Mouse (Mus musculus) midbrain, embryonic 14.5 days (tissue): ENCODE measurements at regions not wholly inside any gene's neighbourhood (a gene's known extent, or its start where the extent isn't known, plus 50 kb on each side); places are given as distances from the start of the nearest gene placed in this dataset.
A peak's percentile ranks its signal among the peaks of the same experiment; 100 is the strongest.

Source experiments
- ATAC-seq: fragments of 200-750 bp; cut with Nextera tagmentation; 2 replicates; pipeline ENCODE4 v1.8.0; 2017; ENCODE audit warnings: moderate number of reproducible peaks, moderate library complexity; ENCODE audit not compliant: low FRiP score, low TSS enrichment
- DNase-seq: peaks from one replicate; pipeline ENCODE4 v3.0.0-alpha.2; 2015
- H3K27ac ChIP-seq: fragments of 300-500 bp; sonication (generic); replicated peaks from 2 replicates; pipeline ENCODE4 v1.5.1; 2014; ENCODE audit warnings: mild to moderate bottlenecking, low read depth, low read length, moderate library complexity
- H3K27me3 ChIP-seq: fragments of 300-500 bp; sonication (generic); 2 replicates; pipeline ENCODE4 v1.6.1; 2014; ENCODE audit warnings: low read length, control low read depth, mixed read lengths; ENCODE audit not compliant: control insufficient read depth, insufficient read depth
- H3K36me3 ChIP-seq: fragments of 300-500 bp; sonication (generic); 2 replicates; pipeline ENCODE4 v1.6.1; 2014; ENCODE audit warnings: low read length, control low read depth; ENCODE audit not compliant: control insufficient read depth, insufficient read depth
- H3K4me1 ChIP-seq: fragments of 300-500 bp; sonication (generic); 2 replicates; pipeline ENCODE4 v1.6.1; 2014; ENCODE audit warnings: mild to moderate bottlenecking, antibody characterized with exemption, low read length, control low read depth; ENCODE audit not compliant: control insufficient read depth, insufficient read depth
- H3K4me2 ChIP-seq: fragments of 300-500 bp; sonication (generic); 2 replicates; pipeline ENCODE4 v1.6.1; 2014; ENCODE audit warnings: mild to moderate bottlenecking, low read length, moderate library complexity
- H3K4me3 ChIP-seq: fragments of 300-500 bp; sonication (generic); replicated peaks from 2 replicates; pipeline ENCODE4 v1.5.1; 2014; ENCODE audit warnings: low read depth, low read length
- H3K9ac ChIP-seq: fragments of 300-500 bp; sonication (generic); replicated peaks from 2 replicates; pipeline ENCODE4 v1.6.1; 2014; ENCODE audit warnings: mild to moderate bottlenecking, low read length, moderate library complexity
- H3K9me3 ChIP-seq: fragments of 300-500 bp; sonication (generic); 2 replicates; pipeline ENCODE4 v1.6.1; 2016; ENCODE audit warnings: low read length, control low read depth, mixed read lengths; ENCODE audit not compliant: control insufficient read depth
- WGBS: fragments of 180-500 bp; shearing (Covaris S2); extraction: QIAGEN DNeasy Blood & Tissue Kit; methylation state at CpG from one replicate; pipeline ENCODE4 v1.1.7; 2014; 5-methylcytosine and 5-hydroxymethylcytosine counted together

GRCm38 (mm10) chr4:72383729-72384128 is 183.0 kb upstream of the Tle1 start:
- Histone ChIP-seq H3K36me3 (no peaks in the 10 kb centered on the region), H3K27ac (no peak overlapping the region), H3K27me3 (peaks cover 11% of the 10 kb centered on the region; the same call in 1 of the 2 replicates), H3K9ac (no peak overlapping the region), H3K4me2 (no peak overlapping the region), H3K4me1 (peaks cover 38% of the 10 kb centered on the region), H3K4me3 (no peak overlapping the region), H3K9me3 (no peaks in the 10 kb centered on the region)
- 16% methylated on average over 2 of the region's 2 CpGs for WGBS
- no peak for ATAC-seq
- peak; percentile 30 for DNase-seq

- Histone ChIP-seq H3K4me3 (peak overlapping the region; percentile 12), H3K9me3 (no peaks in the 10 kb centered on the region), H3K27ac (no peak overlapping the region; the same call in 1 of the 2 replicates), H3K4me2 (peak overlapping the region; percentile 49), H3K27me3 (peaks cover 9% of the 10 kb centered on the region; the same call in 1 of the 2 replicates), H3K4me1 (peaks cover 38% of the 10 kb centered on the region), H3K9ac (no peak overlapping the region), H3K36me3 (no peaks in the 10 kb centered on the region)
- peak; percentile 64 for ATAC-seq
- WGBS: 15% methylated on average over 11 of the region's 11 CpGs
- peak; percentile 79 for DNase-seq
Observed at GRCm38 (mm10) chr4:72382517-72383147, 181.9 kb upstream of the Tle1 start.

GRCm38 (mm10) chr4:72381742-72382141 is 181.0 kb upstream of the Tle1 start:
- Histone ChIP-seq H3K4me2 (peak overlapping the region; percentile 49; the same call in 1 of the 2 replicates), H3K36me3 (no peaks in the 10 kb centered on the region), H3K9ac (no peak overlapping the region), H3K27ac (no peak overlapping the region), H3K27me3 (peaks cover 9% of the 10 kb centered on the region; the same call in 1 of the 2 replicates), H3K4me1 (peaks cover 38% of the 10 kb centered on the region), H3K9me3 (no peaks in the 10 kb centered on the region), H3K4me3 (no peak overlapping the region)
- DNase-seq (peak; percentile 39), ATAC-seq (no peak)
- 17% methylated on average over 6 of the region's 6 CpGs for WGBS

- Histone ChIP-seq H3K9me3 (no peaks in the 10 kb centered on the region), H3K27me3 (peaks cover 9% of the 10 kb centered on the region; the same call in 1 of the 2 replicates), H3K27ac (no peak overlapping the region), H3K4me3 (no peak overlapping the region), H3K4me2 (no peak overlapping the region), H3K36me3 (no peaks in the 10 kb centered on the region), H3K4me1 (peaks cover 38% of the 10 kb centered on the region), H3K9ac (no peak overlapping the region)
- WGBS: 19% methylated on average over 3 of the region's 3 CpGs
- DNase-seq: peak; percentile 55
- no peak for ATAC-seq
Observed at GRCm38 (mm10) chr4:72381116-72381515, 180.4 kb upstream of the Tle1 start.

GRCm38 (mm10) chr4:72379515-72379914 is 178.8 kb upstream of the Tle1 start:
- Histone ChIP-seq H3K27ac (no peak overlapping the region), H3K9ac (no peak overlapping the region), H3K4me2 (no peak overlapping the region), H3K9me3 (no peaks in the 10 kb centered on the region), H3K27me3 (peaks cover 9% of the 10 kb centered on the region; the same call in 1 of the 2 replicates), H3K36me3 (no peaks in the 10 kb centered on the region), H3K4me3 (no peak overlapping the region), H3K4me1 (peaks cover 23% of the 10 kb centered on the region)
- DNase-seq: no peak
- WGBS: 91% methylated on average over 1 of the region's 1 CpGs
- no peak for ATAC-seq

DNA sequence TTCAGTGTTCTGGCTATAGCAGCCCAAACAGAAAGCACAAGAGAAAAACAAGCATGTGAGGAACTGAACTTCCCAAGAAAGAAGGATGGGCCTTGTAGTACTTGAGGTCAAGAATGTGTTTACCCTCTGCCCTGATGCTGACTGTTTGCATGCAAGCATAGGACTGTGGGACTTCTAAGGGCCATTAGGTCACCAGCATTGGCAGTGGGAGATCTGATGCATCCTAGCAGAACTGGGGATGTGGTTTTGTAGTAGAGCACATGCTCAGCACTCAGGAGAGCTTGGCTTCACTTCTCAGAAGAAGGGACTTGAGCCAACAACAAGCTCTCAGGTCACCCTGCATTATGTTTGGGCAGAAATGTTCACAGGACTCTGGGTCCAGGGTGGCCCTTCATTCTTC is 178.3 kb upstream of the Tle1 start:
- Histone ChIP-seq H3K27me3 (peaks cover 9% of the 10 kb centered on the region; the same call in 1 of the 2 replicates), H3K9ac (no peak overlapping the region), H3K4me2 (no peak overlapping the region), H3K9me3 (no peaks in the 10 kb centered on the region), H3K27ac (no peak overlapping the region), H3K36me3 (no peaks in the 10 kb centered on the region), H3K4me1 (peaks cover 18% of the 10 kb centered on the region), H3K4me3 (no peak overlapping the region)
- no peak for DNase-seq
- no peak for ATAC-seq

- DNase-seq (peak; percentile 25), ATAC-seq (no peak)
- H3K36me3 ChIP-seq: no peaks in the 10 kb centered on the region
- peaks cover 9% of the 10 kb centered on the region; the same call in 1 of the 2 replicates for H3K27me3 ChIP-seq
- H3K4me1 ChIP-seq: peaks cover 9% of the 10 kb centered on the region; the same call in 1 of the 2 replicates
- H3K9me3 ChIP-seq: no peaks in the 10 kb centered on the region
- H3K4me2 ChIP-seq: no peak overlapping the region
- H3K4me3 ChIP-seq: no peak overlapping the region
- H3K9ac ChIP-seq: no peak overlapping the region
- no peak overlapping the region for H3K27ac ChIP-seq
- 17% methylated on average over 1 of the region's 1 CpGs for WGBS
Observed at GRCm38 (mm10) chr4:72377520-72377919, 176.8 kb upstream of the Tle1 start.

DNA sequence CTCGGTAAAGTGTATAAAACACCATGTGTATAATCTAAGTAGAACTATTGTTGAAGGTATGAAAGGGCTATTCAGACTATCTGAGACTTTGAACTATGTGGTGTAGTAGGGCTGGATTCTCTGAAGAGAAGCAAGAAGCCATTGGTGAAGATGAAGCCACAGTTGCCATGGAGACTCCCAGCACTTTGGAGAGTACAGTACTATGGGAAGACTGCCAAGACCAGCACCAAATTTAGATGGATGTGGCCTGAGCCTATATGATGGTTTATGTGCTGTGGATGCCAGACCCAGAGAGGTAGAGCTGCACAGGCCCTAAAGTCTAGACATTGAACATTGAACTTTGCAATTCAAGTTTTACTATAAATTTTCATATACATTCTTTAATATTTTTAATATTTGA is 151.3 kb upstream of the Tle1 start:
- no peak overlapping the region for H3K27ac ChIP-seq
- DNase-seq (no peak), ATAC-seq (no peak)
- 39% methylated on average over 1 of the region's 1 CpGs for WGBS
- H3K36me3 ChIP-seq: no peaks in the 10 kb centered on the region
- no peak overlapping the region for H3K4me3 ChIP-seq
- H3K4me1 ChIP-seq: no peaks in the 10 kb centered on the region
- no peak overlapping the region for H3K9ac ChIP-seq
- no peaks in the 10 kb centered on the region for H3K9me3 ChIP-seq
- H3K4me2 ChIP-seq: no peak overlapping the region
- H3K27me3 ChIP-seq: no peaks in the 10 kb centered on the region

DNA sequence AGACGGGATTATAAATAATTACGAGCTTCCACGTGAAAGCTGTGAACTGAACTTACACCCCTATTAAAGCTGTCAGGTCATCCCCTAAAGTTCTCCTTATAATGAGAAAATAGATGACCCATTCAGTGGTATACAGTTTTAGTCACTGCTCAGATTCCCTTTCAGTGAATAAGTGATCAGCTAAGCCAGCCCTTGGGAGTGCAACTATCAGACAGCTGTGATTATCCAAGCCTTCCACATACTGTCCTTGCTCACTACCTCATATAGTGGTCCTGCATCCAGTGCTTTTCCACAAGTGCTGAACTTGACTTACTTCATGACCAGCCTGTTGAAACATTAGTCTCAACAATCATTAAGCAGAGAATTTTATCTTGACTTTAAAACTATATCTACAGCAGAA is 131.2 kb upstream of the Tle1 start:
- Histone ChIP-seq H3K4me2 (no peak overlapping the region), H3K27ac (no peak overlapping the region), H3K4me1 (no peaks in the 10 kb centered on the region), H3K9ac (no peak overlapping the region), H3K9me3 (no peaks in the 10 kb centered on the region), H3K27me3 (no peaks in the 10 kb centered on the region), H3K36me3 (no peaks in the 10 kb centered on the region), H3K4me3 (no peak overlapping the region)
- 75% methylated on average over 3 of the region's 3 CpGs for WGBS
- ATAC-seq (no peak), DNase-seq (no peak)
